Mouse (Mus musculus) small intestine, adult 10 weeks (tissue): Measurements from ENCODE around the gene Hsd17b13. TPM values are rescaled to one million over a fixed set of nuclear protein-coding genes. Genes with fewer than 3 reads are reported as not detected.

ENCODE experiments used
- polyA plus RNA-seq: library from polyadenylated mRNA; stranded (reverse); fragments of 350-450 nt; fragmentation: Illumina TruSeq; extraction: RNeasy Lipid Tissue Mini Kit (QIAGEN cat#74804); gene quantifications from one replicate; pipeline ENCODE4 v1.2.3, GENCODE M21; 2014; ENCODE audit warnings: low replicate concordance

Gene Hsd17b13
- 137 TPM for polyA plus RNA-seq

GRCm38 (mm10) chr5:103977297-103977696 is at the start of gene Hsd17b13:
TSS of gene Hsd17b13 (minus strand) at chr5:103977410.

GRCm38 (mm10) chr5:104021597-104022378 is 44.6 kb upstream of the Hsd17b13 start, which contains the start of gene Hsd17b11:
TSS of gene Hsd17b11 (minus strand) at chr5:104021919.

GRCm38 (mm10) chr5:103910748-103911409 is 66.3 kb downstream of the Hsd17b13 start, which contains the start of gene Klhl8:
TSS of gene Klhl8 (minus strand) at chr5:103911259.

Other genes starting within 250 kb of the Hsd17b13 start
- 0.78 TPM for gene Klhl8, start 66.2 kb downstream of the Hsd17b13 start, polyA plus RNA-seq
- gene Hsd17b11, start 44.5 kb upstream of the Hsd17b13 start, polyA plus RNA-seq = 536 TPM
- gene Nudt9, start 68.9 kb upstream of the Hsd17b13 start, polyA plus RNA-seq = 8.6 TPM
- gene Gm17660, start 100.2 kb upstream of the Hsd17b13 start, polyA plus RNA-seq = not detected
- 116 TPM for gene Sparcl1, start 136.3 kb upstream of the Hsd17b13 start, polyA plus RNA-seq
- gene Dspp, start 193.3 kb upstream of the Hsd17b13 start, polyA plus RNA-seq = not detected
- gene Dmp1, start 225.2 kb upstream of the Hsd17b13 start, polyA plus RNA-seq = 0.15 TPM